Mouse (Mus musculus) ovary, postnatal 10 days (tissue): ENCODE measurements around the gene Usp47.

Experiments
- DNase-seq: peaks from one replicate; pipeline ENCODE4 v3.0.0; 2022; ENCODE audit warnings: low spot score

Gene Usp47

DNA sequence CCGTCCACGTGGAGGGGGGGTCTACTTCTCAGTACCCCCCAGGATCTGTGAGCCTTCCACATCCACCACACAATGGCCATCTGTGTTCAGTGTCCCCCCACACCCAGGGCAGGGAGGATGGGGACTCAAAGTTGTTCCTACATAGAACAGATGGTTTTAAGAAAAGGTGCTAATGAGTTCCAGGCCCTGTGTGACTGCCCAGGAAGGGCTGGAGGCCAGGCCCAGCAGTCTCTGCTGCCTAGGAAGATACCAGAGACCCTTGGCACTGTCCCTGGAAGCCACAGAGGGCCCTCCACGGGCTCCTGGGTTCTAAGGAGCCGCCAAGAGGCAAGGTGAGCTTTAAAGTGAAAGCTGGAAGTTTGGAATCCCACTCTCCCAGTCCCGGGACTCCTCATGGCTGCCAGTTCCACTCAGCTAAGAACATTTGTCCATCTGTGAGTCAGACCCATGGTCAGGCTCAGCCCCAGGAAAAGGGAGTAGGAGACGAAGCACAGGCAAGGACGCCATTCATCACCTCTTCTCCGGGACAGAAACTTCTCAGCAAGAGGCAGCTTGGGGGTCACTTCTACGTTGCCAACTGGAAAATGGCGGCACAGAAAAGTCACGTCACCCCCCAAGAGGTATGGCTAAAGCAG lies 98.7 kb downstream of the Usp47 start:
- DNase-seq = no peak

- no peak for DNase-seq
These were observed 100.3 kb downstream of the Usp47 start for GRCm38 (mm10) chr7:112123612-112124011.

DNA sequence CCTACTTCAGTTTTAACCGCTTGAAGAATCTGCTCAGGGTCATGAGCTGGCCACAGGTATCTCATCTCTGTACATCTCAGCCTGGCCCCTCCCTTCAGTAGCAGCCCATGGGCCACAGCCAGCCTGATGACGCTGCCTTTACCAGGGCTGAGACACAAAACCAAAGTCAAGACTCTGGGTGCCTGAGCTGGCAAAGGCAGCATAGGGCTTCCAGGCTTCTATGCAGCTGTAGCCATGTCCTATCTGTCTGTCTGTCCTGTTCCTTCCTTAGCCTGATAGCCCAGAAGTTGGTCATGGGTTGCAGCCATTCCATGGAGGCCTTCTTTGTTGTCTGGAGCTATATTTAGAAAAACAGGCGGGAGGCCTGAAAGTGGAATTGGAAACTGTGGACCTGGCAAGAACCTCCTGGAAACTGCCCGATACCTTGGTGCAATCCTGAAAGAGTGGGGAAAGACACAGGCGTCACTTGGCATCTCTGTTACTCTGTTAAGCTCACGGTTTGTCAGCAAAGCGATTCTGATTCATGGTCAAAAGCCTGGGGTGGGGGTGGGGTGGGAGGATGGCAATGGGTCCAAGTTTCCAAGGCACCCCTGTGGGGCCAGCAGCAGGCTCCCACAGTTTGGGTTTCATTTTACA lies 102.4 kb downstream of the Usp47 start:
- DNase-seq = no peak

DNA sequence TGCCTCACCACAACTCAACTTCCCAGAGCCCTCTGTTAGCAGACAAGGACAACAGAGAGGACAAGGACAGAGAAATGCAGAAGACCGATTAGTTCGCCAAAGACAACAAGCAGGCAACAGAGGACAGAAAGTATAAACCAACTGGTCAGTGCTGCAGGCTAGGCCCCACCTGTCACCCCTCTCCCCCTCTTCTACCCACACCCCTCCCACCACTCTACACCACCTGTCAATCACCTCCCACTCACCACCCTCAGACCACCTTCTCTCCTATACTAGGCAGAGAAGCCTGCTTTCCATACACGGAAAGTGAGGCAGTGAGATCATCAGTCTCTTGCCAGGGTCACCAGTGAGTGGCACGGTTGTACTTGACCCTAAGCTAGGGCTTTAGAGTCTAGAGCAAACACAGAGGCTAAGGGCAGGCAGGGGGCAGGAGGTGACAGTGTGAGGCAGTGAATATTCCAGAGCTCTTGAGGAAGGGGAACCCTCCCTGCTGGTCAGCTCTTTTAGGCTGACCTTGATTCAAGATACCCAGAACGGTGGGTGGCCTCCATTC lies 103.9 kb downstream of the Usp47 start:
- DNase-seq = no peak

DNA sequence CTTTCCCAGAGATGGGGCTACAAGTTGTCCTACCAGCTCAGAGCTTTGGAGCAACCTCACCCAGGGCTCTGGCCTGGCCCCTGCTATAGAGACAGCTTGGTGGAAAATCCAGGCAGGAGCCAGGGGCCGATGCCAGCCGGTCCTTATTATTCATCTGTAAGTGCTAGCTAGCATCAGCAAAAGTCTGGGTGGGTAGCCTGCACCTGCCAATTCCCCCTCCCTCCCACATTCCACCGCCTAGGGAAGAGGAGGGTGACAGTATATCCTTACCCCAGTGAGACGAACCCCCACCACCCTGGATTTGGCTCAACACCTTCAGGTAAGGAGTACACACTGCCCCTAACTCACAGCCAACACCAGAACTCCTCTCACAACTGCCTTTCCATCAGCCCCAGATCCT lies 104.7 kb downstream of the Usp47 start:
- no peak for DNase-seq

DNA sequence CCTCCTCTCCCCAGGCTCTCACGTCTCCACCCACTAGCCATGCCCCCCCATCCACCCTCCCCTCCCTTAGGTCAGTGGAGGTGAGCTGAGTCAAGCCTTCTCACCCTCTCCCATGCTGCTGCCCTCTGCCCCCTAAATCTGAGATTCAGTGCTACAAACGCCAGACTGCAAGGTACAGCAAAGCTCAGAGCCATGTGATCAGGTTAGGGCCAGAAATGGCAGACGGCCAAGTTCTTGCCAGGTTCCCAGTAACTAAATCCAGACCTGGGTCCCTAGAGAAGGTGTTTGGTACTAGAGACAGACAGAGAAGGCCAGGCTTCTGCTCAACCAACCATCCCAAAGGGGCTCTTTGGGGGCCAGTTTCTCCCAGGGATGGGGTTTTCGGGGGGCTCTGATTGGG lies 105.5 kb downstream of the Usp47 start:
- DNase-seq = no peak

GRCm38 (mm10) chr7:112129851-112130250 lies 106.5 kb downstream of the Usp47 start:
- DNase-seq = no peak

GRCm38 (mm10) chr7:112130660-112131059 lies 107.4 kb downstream of the Usp47 start:
- DNase-seq = no peak

- DNase-seq = no peak
These were observed 108.7 kb downstream of the Usp47 start for GRCm38 (mm10) chr7:112132005-112132404.

GRCm38 (mm10) chr7:112133277-112133676 lies 110.0 kb downstream of the Usp47 start:
- DNase-seq = no peak

DNA sequence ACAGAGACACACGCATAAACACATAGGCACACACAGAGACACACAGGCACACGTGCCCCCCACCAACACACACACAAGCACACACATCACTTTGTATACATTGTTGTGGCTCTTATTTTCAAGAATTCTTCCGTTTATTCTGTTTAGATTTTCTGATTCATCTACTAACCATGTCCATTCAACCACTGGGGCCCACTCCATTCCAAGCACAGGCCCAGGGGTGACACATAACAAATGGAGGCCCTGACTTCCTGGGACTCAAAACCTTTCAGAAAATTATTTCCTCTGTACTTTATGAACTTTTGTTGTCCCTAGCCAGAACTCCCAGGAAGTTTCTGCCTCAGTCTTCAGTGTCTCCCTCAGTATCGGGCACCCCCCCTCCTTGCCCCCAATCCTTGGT lies 111.9 kb downstream of the Usp47 start:
- DNase-seq = no peak

DNA sequence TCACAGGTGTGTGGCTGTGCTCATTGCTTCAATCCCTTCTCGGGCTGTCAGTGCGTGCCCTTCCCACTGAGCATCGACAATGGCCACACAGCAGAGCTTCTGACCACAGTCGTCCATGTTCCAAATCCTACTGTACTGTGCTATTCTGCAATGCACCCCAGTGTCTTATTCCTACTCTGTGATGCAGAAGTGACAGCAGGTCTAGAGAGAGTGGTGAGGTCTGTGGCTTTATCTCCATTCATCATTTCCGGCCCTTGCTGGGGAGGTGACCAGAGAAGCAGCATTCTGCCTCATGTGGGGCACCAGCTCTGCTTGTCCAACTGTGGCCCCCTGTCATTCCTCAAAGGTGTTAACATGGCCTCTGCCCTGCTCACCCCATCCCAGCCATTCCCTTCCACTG lies 113.2 kb downstream of the Usp47 start:
- DNase-seq = no peak

GRCm38 (mm10) chr7:112138168-112138508 lies 114.8 kb downstream of the Usp47 start:
- DNase-seq = no peak

DNA sequence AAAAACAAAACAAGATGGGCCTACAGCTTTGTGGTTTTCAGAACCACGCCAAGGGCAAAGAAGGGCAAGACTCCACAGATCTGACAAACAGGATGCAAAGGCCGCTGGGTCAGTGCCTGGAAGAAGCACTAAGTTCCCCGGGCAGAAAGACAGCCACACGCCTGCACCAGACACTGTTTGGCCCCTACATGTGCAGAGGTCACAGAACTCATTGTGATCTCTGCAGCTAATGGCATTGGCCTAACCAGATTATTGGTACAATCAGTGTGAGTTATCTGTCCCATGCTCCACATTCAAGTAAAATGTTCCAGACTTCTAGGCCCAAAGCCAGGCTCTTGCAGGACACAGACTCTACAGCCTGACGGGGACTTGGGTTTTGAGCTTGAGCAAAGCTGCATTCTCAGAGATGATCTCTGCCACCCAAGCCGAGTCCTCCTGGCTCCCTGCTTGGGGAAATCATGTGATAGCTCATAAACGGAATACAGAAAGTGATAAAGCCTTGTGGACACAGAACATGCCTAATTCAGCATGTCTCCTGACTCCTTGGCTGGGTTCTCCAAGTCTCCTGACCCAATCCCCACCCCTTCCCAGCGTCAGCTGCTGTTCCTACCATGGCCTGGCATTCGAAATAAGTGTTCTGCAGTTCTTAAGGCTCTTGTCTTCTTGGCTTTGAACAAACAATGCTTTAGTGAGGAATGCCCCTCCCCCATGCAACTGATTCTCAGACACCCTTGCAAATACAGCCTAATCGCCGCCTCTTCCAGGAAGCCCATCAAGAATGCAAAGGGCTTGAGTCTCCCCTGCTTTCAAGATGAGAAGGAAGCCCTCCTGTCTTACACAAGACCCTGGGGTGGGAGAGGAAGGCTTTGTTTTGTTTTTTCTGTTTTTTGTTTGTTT lies 115.5 kb downstream of the Usp47 start:
- DNase-seq = no peak

DNA sequence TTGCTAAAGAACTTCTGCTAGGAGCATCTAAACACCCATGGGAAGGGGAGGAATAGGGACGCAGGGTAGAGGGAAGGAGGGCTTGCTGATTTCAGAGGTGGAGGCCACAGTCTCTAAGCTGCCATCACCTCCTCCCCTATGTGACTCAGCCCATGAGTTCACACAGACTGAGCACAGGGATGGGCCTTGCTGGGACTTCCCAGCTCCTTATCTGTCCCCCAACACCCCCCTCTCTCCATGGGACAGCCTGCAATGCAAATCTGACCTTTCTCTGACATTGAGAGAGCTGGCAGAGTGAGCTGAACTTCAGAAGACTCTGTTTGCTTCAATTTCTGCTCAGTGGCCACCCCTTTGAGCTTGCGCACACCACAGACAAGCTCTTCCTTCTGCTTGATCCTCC lies 117.4 kb downstream of the Usp47 start:
- DNase-seq = no peak

GRCm38 (mm10) chr7:112142616-112143015 lies 119.3 kb downstream of the Usp47 start:
- no peak for DNase-seq

DNA sequence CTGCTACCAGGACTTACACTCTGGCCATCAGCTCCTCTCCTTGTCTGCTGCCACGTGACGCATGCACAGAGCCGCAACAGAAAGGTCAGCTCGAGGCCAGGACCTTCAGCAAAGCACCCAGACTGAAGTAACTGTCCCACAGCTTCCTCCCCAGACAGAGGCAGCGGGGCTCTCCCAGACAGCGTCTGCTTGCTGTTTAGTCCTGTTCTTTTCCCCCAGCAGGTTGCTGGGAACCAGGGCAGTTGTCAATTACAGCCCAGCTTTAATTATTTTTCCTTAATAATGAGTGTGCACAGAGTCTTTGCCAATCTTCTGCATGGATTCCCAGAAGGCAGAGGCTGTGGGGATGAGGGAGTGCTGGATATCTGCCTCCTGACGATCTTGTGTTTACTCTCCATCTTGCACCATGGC lies 119.8 kb downstream of the Usp47 start:
- DNase-seq = no peak

DNA sequence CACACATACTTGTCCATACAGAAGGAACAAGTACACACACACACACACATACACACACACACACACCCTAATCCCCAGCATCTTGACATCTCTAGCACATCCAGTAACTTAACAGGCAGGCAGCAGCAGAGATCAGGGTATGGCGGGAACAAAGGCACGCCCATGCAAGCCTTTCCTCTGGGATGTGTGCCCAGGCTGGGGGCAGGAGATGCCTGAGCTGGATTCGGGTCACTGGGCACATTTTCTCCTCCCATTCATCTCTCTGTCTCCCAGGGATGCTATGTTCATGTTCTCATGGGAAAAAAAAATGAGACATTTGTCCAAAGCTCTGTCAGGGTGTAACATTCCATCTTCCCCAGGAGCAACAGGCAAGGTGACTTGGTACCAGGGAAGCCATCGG lies 120.7 kb downstream of the Usp47 start:
- no peak for DNase-seq

DNA sequence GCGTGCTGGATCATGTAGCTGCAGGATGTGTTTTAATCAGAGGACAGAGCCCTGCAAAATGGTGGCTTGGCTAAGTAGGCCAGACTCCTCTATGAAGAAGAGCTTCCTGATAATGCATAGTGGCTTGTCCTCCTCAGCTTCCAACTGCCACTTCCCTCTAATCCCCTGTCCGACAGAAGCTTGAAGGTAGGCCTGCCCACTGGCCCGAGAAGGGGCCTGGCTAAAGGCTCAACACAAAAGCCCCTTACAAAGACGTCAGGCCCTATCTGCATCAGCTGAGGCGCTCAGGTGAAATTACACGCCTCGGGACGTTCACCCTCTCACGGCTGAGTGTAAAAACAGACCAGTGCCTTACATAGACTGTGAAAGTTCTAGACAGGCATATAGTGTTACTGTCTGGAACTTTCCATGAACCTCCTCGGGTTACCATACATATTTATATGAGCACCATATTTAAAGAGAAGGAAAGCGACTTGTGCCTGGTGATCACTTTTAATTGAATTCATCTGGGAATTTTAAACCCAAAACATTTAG lies 121.4 kb downstream of the Usp47 start:
- DNase-seq = no peak

DNA sequence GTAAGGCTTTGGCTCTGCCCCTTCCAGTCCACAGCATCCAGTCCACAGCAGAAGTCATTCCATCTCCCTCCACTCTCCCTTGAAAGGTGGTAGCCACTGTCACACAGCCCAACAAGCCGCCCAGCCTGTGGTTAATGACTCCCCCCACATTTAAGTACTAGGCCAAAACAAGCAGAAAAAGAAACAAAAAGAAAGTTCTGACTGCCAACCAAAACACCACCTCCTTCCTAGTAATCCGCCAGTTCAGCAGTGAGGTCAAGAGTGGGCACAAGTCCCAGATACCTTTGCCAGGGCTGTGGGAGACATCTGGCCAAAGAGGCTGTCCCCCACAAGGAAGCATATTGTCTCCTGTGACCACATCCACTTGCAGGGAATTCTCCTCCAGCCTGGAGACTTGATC lies 124.7 kb downstream of the Usp47 start:
- DNase-seq = no peak

DNA sequence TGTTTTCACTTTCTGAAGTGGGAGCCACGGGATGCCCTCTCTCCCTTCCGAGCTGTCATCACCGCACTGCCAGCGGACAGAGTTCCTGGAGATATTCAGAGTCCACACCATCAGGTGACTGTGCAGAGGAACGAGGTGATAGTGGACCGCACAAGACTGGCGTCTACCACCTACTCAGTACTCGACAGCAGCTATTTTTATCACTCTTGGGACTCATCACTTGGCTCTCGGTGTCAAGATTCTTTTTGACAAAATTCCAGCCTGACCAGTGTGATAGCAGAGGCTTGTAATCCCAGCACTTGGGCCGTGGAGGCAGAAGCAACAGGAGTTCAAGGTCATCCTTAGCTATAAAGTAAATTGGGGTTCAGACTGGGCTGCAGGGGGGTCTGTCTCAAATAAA lies 125.8 kb downstream of the Usp47 start:
- no peak for DNase-seq

- DNase-seq = no peak
These were observed 131.1 kb downstream of the Usp47 start for GRCm38 (mm10) chr7:112154445-112154844.

GRCm38 (mm10) chr7:112155194-112155593 lies 131.9 kb downstream of the Usp47 start:
- no peak for DNase-seq
